Mouse (Mus musculus) erythroid progenitor cell, adult 5-6 weeks (primary cell): ENCODE measurements at regions not wholly inside any gene's neighbourhood (a gene's known extent, or its start where the extent isn't known, plus 50 kb on each side); places are given as distances from the start of the nearest gene placed in this dataset.

Source experiments
- ATAC-seq: replicated peaks from 2 replicates; pipeline ENCODE4 v1.8.0; 2016; ENCODE audit warnings: moderate number of reproducible peaks, mild to moderate bottlenecking, moderate TSS enrichment, inconsistent platforms; ENCODE audit not compliant: poor library complexity, low FRiP score, severe bottlenecking

GRCm38 (mm10) chr1:61525881-61526280 is 112.7 kb upstream of the Pard3b start:
- no peak for ATAC-seq

- no peak for ATAC-seq
These were observed 109.9 kb upstream of the Pard3b start for GRCm38 (mm10) chr1:61528757-61529156.

DNA sequence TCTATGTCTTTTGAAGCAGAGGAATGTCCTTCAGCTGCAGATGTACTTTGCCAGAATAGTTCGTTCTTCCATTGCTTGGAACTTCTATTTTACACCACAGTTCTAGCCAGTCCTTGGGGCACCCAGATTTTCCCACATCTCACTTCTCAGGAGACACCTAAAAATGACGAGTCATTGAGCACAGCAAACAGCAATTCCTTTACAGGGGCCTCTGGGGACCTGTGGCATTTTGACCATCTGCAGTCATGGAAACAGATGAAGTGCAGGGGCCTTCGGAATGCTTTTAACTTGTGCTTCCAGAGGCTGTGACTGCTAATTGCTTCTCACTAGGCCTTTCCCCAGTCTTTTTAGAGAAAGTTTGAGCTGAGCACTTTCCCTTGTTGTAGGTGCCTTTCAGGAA is 108.5 kb upstream of the Pard3b start:
- ATAC-seq: no peak

GRCm38 (mm10) chr1:61531487-61531886 is 107.1 kb upstream of the Pard3b start:
- ATAC-seq: no peak

GRCm38 (mm10) chr1:61540081-61540480 is 98.5 kb upstream of the Pard3b start:
- ATAC-seq: no peak

DNA sequence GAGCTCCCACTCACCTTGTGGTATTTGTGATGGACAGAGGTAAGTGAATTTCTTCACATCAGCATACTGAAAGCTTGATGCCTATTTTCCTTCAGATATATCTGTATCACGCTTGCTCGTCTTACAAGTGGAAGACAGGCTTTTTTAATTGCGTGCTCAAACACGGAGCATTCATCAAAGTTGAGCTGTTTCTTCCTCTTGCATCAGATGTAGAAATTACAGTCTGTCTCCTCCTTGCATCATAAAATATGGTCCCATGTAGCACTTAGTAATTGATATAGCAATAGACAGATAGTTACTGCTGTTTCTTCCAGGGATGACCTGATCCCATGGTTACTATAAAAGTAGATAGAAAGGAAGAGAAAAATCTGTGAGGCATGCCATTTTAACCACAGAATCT is 97.5 kb upstream of the Pard3b start:
- ATAC-seq: no peak

- ATAC-seq: no peak
These were observed 85.8 kb upstream of the Pard3b start for GRCm38 (mm10) chr1:61552577-61553517.

GRCm38 (mm10) chr1:61559514-61559913 is 79.1 kb upstream of the Pard3b start:
- no peak for ATAC-seq

DNA sequence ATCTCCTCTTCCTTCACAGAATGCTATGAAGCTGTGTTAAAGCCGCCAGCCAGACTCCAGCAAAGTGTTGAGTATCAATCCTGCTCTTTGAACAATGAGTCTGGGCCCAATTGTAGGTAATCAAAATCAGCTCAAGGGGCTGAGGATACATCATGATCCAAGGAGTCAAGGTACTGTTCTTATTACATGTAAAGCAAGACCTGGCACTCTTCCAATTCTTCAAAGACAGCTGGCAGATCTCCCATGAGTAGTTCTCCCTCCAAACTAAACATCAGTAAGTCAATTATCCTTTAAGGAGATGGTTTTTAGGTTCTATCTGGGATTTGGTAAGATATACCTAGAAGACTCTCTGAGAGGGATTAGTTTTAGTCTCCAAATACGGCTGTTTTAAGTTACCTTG is 76.5 kb upstream of the Pard3b start:
- no peak for ATAC-seq

GRCm38 (mm10) chr1:61565471-61565870 is 73.2 kb upstream of the Pard3b start:
- no peak for ATAC-seq

DNA sequence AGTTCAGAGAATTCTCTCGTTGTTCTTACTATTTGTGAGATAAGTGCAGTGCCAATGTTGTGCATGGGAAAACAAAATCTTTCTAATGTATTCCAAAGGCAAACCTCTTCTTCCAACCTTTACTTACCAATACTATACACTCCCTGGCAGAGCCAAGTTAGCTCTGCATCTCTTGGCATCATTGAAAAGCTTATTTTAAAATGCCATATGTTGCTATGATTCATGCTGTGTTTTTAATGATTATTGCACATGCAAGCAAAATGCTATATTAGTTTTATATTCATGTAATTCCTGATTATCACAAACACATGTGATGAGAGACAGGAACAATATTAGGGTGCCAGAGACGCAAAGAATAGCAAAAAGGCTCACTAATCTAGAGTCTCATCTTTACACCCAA is 64.3 kb upstream of the Pard3b start:
- ATAC-seq: no peak

GRCm38 (mm10) chr1:61576758-61577157 is 61.9 kb upstream of the Pard3b start:
- ATAC-seq: no peak

GRCm38 (mm10) chr1:61587251-61587650 is 51.4 kb upstream of the Pard3b start:
- no peak for ATAC-seq
